Mouse (Mus musculus): ENCODE results near the gene Sema3b. TPM values are rescaled to one million over a fixed set of nuclear protein-coding genes. Genes with fewer than 3 reads are reported as not detected.

Sema3b gene
- polyA plus RNA-seq, 1 experiment from 2014 or later, result 18.0 TPM

GRCm38 (mm10) chr9:107646975-107647374, 37.9 kb upstream of the Sema3b start:
- H3K4me3 ChIP-seq (ENCODE audit: low read depth, low read length), result no peak overlapping the region
- H3K9ac ChIP-seq (ENCODE audit: low read depth, low read length), result no peak overlapping the region
- no peaks in the 10 kb centered on the region for H3K36me3 ChIP-seq (ENCODE audit: control insufficient read depth, insufficient read depth, low read length)
- no peaks in the 10 kb centered on the region for H3K27me3 ChIP-seq (replicated peaks; ENCODE audit: control insufficient read depth, insufficient read depth, low read length)
- no peaks in the 10 kb centered on the region for H3K9me3 ChIP-seq (ENCODE audit: control insufficient read depth, low read length)
- peaks cover 17% of the 10 kb centered on the region; the same call in 1 of the 2 replicates for H3K4me1 ChIP-seq (ENCODE audit: control insufficient read depth, insufficient read depth, low read length)
- no peak for ATAC-seq (ENCODE audit: low read depth)
- DNase-seq (ENCODE audit: low spot score), result no peak
- WGBS, result 77% methylated on average over 6 of the region's 6 CpGs
- no peak overlapping the region for H3K4me2 ChIP-seq (ENCODE audit: low read depth, low read length)
- no peak overlapping the region for H3K27ac ChIP-seq (replicated peaks; ENCODE audit: low read depth, low read length)

GRCm38 (mm10) chr9:107645577-107645976, 36.5 kb upstream of the Sema3b start:
- Histone ChIP-seq H3K4me1 (ENCODE audit: control insufficient read depth, insufficient read depth, low read length) (peaks cover 9% of the 10 kb centered on the region; the same call in 1 of the 2 replicates), H3K27me3 (replicated peaks; ENCODE audit: control insufficient read depth, insufficient read depth, low read length) (no peaks in the 10 kb centered on the region), H3K4me2 (ENCODE audit: low read depth, low read length) (no peak overlapping the region), H3K4me3 (ENCODE audit: low read depth, low read length) (no peak overlapping the region), H3K36me3 (ENCODE audit: control insufficient read depth, insufficient read depth, low read length) (no peaks in the 10 kb centered on the region), H3K9ac (ENCODE audit: low read depth, low read length) (no peak overlapping the region), H3K9me3 (ENCODE audit: control insufficient read depth, low read length) (no peaks in the 10 kb centered on the region), H3K27ac (replicated peaks; ENCODE audit: low read depth, low read length) (no peak overlapping the region)
- DNase-seq (ENCODE audit: low spot score) (peak; percentile 81), ATAC-seq (ENCODE audit: low read depth) (peak; percentile 81)
- 16% methylated on average over 5 of the region's 5 CpGs for WGBS

- Histone ChIP-seq H3K4me3 (ENCODE audit: low read depth, low read length) (no peak overlapping the region), H3K9ac (ENCODE audit: low read depth, low read length) (no peak overlapping the region), H3K27me3 (replicated peaks; ENCODE audit: control insufficient read depth, insufficient read depth, low read length) (no peaks in the 10 kb centered on the region), H3K36me3 (ENCODE audit: control insufficient read depth, insufficient read depth, low read length) (no peaks in the 10 kb centered on the region), H3K4me1 (ENCODE audit: control insufficient read depth, insufficient read depth, low read length) (peaks cover 4% of the 10 kb centered on the region; the same call in 1 of the 2 replicates), H3K27ac (replicated peaks; ENCODE audit: low read depth, low read length) (no peak overlapping the region), H3K9me3 (ENCODE audit: control insufficient read depth, low read length) (no peaks in the 10 kb centered on the region), H3K4me2 (ENCODE audit: low read depth, low read length) (peak overlapping the region; percentile 83)
- DNase-seq (ENCODE audit: low spot score), result no peak
- 53% methylated on average over 7 of the region's 7 CpGs for WGBS
- no peak for ATAC-seq (ENCODE audit: low read depth)
Measured at GRCm38 (mm10) chr9:107645153-107645510, 36.1 kb upstream of the Sema3b start.

- Histone ChIP-seq H3K27me3 (replicated peaks; ENCODE audit: control insufficient read depth, insufficient read depth, low read length) (no peaks in the 10 kb centered on the region), H3K9me3 (ENCODE audit: control insufficient read depth, low read length) (no peaks in the 10 kb centered on the region), H3K36me3 (ENCODE audit: control insufficient read depth, insufficient read depth, low read length) (no peaks in the 10 kb centered on the region), H3K4me2 (ENCODE audit: low read depth, low read length) (peak overlapping the region; percentile 83), H3K4me1 (ENCODE audit: control insufficient read depth, insufficient read depth, low read length) (peaks cover 2% of the 10 kb centered on the region; the same call in 1 of the 2 replicates), H3K4me3 (ENCODE audit: low read depth, low read length) (peak overlapping the region; percentile 41), H3K27ac (replicated peaks; ENCODE audit: low read depth, low read length) (peak overlapping the region; percentile 77), H3K9ac (ENCODE audit: low read depth, low read length) (peak overlapping the region; percentile 68)
- ATAC-seq (ENCODE audit: low read depth) (peak; percentile 85), DNase-seq (ENCODE audit: low spot score) (peak; percentile 95)
- 4% methylated on average over 34 of the region's 35 CpGs for WGBS
Measured at GRCm38 (mm10) chr9:107644495-107645152, 35.6 kb upstream of the Sema3b start.

DNA sequence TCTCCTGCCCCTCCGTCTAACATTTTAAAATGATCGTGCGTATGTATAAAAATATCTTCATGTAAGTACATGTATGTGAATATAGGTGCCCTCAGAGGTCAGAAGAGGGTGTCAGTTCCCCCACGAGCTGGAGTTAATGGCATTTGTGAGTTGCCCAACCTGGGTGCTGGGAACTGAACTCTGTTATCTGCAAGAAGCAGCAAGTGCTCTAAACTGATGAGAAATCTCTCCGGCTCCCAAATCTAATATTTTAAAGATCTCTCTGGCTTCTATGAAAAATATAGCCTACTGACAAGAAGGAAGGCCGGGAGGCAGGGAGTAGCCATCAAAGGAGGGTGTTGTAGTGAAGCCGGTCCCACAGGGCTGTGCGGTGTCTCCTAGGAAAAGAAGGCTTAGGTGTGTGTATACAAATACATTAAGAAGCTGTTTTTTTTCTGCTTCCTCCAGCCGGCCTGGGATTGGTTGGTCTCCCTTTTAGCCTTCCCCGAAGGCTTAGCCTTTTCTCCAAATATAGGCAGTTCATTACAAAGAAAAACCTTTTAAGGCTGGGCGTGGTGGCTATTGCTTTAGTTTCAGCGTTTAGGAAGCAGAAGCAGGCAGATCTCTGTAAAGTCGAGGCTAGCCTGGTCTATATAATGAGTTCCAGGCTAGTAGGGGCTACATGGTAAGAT, 34.6 kb upstream of the Sema3b start:
- ATAC-seq (ENCODE audit: low read depth), result no peak
- Histone ChIP-seq H3K36me3 (ENCODE audit: control insufficient read depth, insufficient read depth, low read length) (no peaks in the 10 kb centered on the region), H3K4me1 (ENCODE audit: control insufficient read depth, insufficient read depth, low read length) (peaks cover 2% of the 10 kb centered on the region; the same call in 1 of the 2 replicates), H3K27ac (replicated peaks; ENCODE audit: low read depth, low read length) (no peak overlapping the region), H3K4me2 (ENCODE audit: low read depth, low read length) (peak overlapping the region; percentile 83), H3K9me3 (ENCODE audit: control insufficient read depth, low read length) (no peaks in the 10 kb centered on the region), H3K4me3 (ENCODE audit: low read depth, low read length) (no peak overlapping the region), H3K9ac (ENCODE audit: low read depth, low read length) (no peak overlapping the region; the same call in 1 of the 2 replicates), H3K27me3 (replicated peaks; ENCODE audit: control insufficient read depth, insufficient read depth, low read length) (no peaks in the 10 kb centered on the region)
- no peak for DNase-seq (ENCODE audit: low spot score)
- 93% methylated on average over 13 of the region's 13 CpGs for WGBS

GRCm38 (mm10) chr9:107641666-107642065, 32.6 kb upstream of the Sema3b start:
- Histone ChIP-seq H3K9ac (ENCODE audit: low read depth, low read length) (no peak overlapping the region), H3K36me3 (ENCODE audit: control insufficient read depth, insufficient read depth, low read length) (no peaks in the 10 kb centered on the region), H3K4me1 (ENCODE audit: control insufficient read depth, insufficient read depth, low read length) (peaks cover 2% of the 10 kb centered on the region; the same call in 1 of the 2 replicates), H3K4me2 (ENCODE audit: low read depth, low read length) (no peak overlapping the region), H3K4me3 (ENCODE audit: low read depth, low read length) (no peak overlapping the region), H3K27me3 (replicated peaks; ENCODE audit: control insufficient read depth, insufficient read depth, low read length) (no peaks in the 10 kb centered on the region), H3K9me3 (ENCODE audit: control insufficient read depth, low read length) (no peaks in the 10 kb centered on the region), H3K27ac (replicated peaks; ENCODE audit: low read depth, low read length) (no peak overlapping the region)
- 49% methylated on average over 8 of the region's 8 CpGs for whole genome bisulfite sequencing
- no peak for ATAC-seq (ENCODE audit: low read depth)
- DNase-seq (ENCODE audit: low spot score), result no peak

GRCm38 (mm10) chr9:107640257-107640772, 31.3 kb upstream of the Sema3b start:
- Histone ChIP-seq H3K27me3 (replicated peaks; ENCODE audit: control insufficient read depth, insufficient read depth, low read length) (no peaks in the 10 kb centered on the region), H3K9me3 (ENCODE audit: control insufficient read depth, low read length) (no peaks in the 10 kb centered on the region), H3K4me3 (ENCODE audit: low read depth, low read length) (no peak overlapping the region), H3K4me1 (ENCODE audit: control insufficient read depth, insufficient read depth, low read length) (peaks cover 2% of the 10 kb centered on the region), H3K4me2 (ENCODE audit: low read depth, low read length) (no peak overlapping the region), H3K36me3 (ENCODE audit: control insufficient read depth, insufficient read depth, low read length) (no peaks in the 10 kb centered on the region), H3K27ac (replicated peaks; ENCODE audit: low read depth, low read length) (no peak overlapping the region), H3K9ac (ENCODE audit: low read depth, low read length) (no peak overlapping the region)
- WGBS, result 42% methylated on average over 7 of the region's 8 CpGs
- DNase-seq (ENCODE audit: low spot score) (no peak), ATAC-seq (ENCODE audit: low read depth) (no peak)

DNA sequence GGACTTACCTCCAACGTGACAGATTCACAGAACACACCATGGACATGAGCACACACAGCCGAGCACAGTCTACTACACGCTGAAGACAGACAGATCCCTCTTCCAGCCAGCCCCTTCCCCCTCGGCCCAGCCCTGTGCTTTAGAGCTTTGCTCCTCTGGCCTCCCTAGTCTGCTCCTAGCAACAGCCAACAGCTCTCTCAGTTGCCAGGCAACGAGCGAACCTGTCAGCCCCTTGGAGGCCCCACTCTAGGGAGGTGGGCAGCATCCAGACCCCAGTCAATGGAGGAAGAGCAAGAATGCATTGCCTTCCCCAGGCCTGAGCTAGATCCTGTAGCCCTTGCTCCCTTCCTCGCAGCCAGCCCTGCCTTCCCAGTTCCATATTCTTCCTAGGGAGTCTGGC, 28.0 kb upstream of the Sema3b start:
- no peak overlapping the region; the same call in 1 of the 2 replicates for H3K27ac ChIP-seq (replicated peaks; ENCODE audit: low read depth, low read length)
- no peaks in the 10 kb centered on the region for H3K27me3 ChIP-seq (replicated peaks; ENCODE audit: control insufficient read depth, insufficient read depth, low read length)
- no peak overlapping the region for H3K4me2 ChIP-seq (ENCODE audit: low read depth, low read length)
- 30% methylated on average over 7 of the region's 7 CpGs for WGBS
- ATAC-seq (ENCODE audit: low read depth) (no peak), DNase-seq (ENCODE audit: low spot score) (peak; percentile 69)
- no peak overlapping the region for H3K9ac ChIP-seq (ENCODE audit: low read depth, low read length)
- H3K4me1 ChIP-seq (ENCODE audit: control insufficient read depth, insufficient read depth, low read length), result peaks cover 10% of the 10 kb centered on the region
- no peak overlapping the region for H3K4me3 ChIP-seq (ENCODE audit: low read depth, low read length)
- no peaks in the 10 kb centered on the region for H3K36me3 ChIP-seq (ENCODE audit: control insufficient read depth, insufficient read depth, low read length)
- H3K9me3 ChIP-seq (ENCODE audit: control insufficient read depth, low read length), result no peaks in the 10 kb centered on the region

All from embryonic facial prominence, embryonic 14.5 days (tissue).